Mouse (Mus musculus) intestine, postnatal 0 days (tissue): ENCODE results near the gene Gm9964. TPM values are rescaled to one million over a fixed set of nuclear protein-coding genes. Genes with fewer than 3 reads are reported as not detected.
"Not testable (repeated sequence)": the region's sequence is repeated elsewhere in the genome, so short reads cannot be mapped to it uniquely, and the experiment has no call there.

ENCODE experiments used
- ATAC-seq: fragments of 200-750 bp; cut with Nextera tagmentation; 2 replicates; pipeline ENCODE4 v1.8.0; 2017; ENCODE audit warnings: mild to moderate bottlenecking, moderate TSS enrichment, moderate library complexity
- H3K27ac ChIP-seq: fragments of 300-500 bp; sonication (generic); 2 replicates; pipeline ENCODE4 v1.5.1; 2014; ENCODE audit warnings: mild to moderate bottlenecking, low read depth, low read length, moderate library complexity
- H3K27me3 ChIP-seq: fragments of 300-500 bp; sonication (generic); replicated peaks from 2 replicates; pipeline ENCODE4 v1.6.1; 2014; ENCODE audit warnings: low read length, mixed read lengths; ENCODE audit not compliant: control insufficient read depth, insufficient read depth
- H3K36me3 ChIP-seq: fragments of 300-500 bp; sonication (generic); 2 replicates; pipeline ENCODE4 v1.6.1; 2014; ENCODE audit warnings: mild to moderate bottlenecking, moderate library complexity; ENCODE audit not compliant: control insufficient read depth, insufficient read depth
- H3K4me1 ChIP-seq: fragments of 300-500 bp; sonication (generic); replicated peaks from 2 replicates; pipeline ENCODE4 v1.6.1; 2014; ENCODE audit warnings: antibody characterized with exemption, low read length, mixed read lengths; ENCODE audit not compliant: control insufficient read depth, insufficient read depth
- H3K4me2 ChIP-seq: fragments of 300-500 bp; sonication (generic); replicated peaks from 2 replicates; pipeline ENCODE4 v1.6.1; 2014; ENCODE audit warnings: low read depth, mild to moderate bottlenecking, moderate library complexity
- H3K4me3 ChIP-seq: fragments of 300-500 bp; sonication (generic); 2 replicates; pipeline ENCODE4 v1.5.1; 2014; ENCODE audit warnings: low read depth, low read length
- H3K9ac ChIP-seq: fragments of 300-500 bp; sonication (generic); 2 replicates; pipeline ENCODE4 v1.6.1; 2014; ENCODE audit warnings: mild to moderate bottlenecking, low read depth, low read length
- H3K9me3 ChIP-seq: fragments of 300-500 bp; sonication (generic); 2 replicates; pipeline ENCODE4 v1.6.1; 2016; ENCODE audit warnings: mixed run types; ENCODE audit not compliant: control insufficient read depth
- CTCF ChIP-seq: sonication (generic); IDR thresholded peaks from 2 replicates; pipeline ENCODE4 v1.5.1; 2016; ENCODE audit warnings: low read depth, mild to moderate bottlenecking, control low read depth, antibody characterized with exemption, moderate library complexity
- WGBS: fragments of 180-500 bp; shearing (Covaris S2); extraction: QIAGEN DNeasy Blood & Tissue Kit; methylation state at CpG from one replicate; pipeline ENCODE4 v1.1.7; 2014; 5-methylcytosine and 5-hydroxymethylcytosine counted together
- polyA plus RNA-seq: library from polyadenylated mRNA; unstranded; fragments of >200 nt; fragmentation: Nextera tagmentation; extraction: Ambion mirVana; gene quantifications from 2 replicates; pipeline ENCODE4 v1.2.1, GENCODE M21; 2015

Gm9964 gene
- polyA plus RNA-seq, 1 experiment from 2014 or later = not detected

DNA sequence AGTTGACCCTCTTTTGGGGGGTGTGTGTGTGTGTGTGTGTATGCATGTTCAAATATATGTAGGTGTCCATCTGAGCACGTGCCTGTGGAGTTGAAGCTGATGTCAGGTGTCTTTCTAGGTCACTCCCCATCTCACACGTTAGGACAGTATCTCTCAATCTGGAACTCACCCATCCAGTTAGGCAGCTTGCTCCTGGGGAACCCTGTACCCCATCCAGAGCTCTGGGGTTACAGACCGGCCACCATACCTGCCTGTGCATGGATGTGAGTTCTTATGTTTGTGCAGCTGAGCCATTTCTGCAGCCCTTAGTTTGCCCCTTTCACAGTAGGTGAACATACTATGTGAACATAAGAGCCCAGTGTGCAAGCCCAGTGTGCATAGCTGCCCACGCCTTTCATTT is 23.7 kb downstream of the Gm9964 start:
- TF ChIP-seq CTCF = no peak
- Histone ChIP-seq H3K4me3 (no peak overlapping the region), H3K9ac (no peak overlapping the region), H3K9me3 (no peaks in the 10 kb centered on the region), H3K4me2 (no peak overlapping the region), H3K27me3 (no peaks in the 10 kb centered on the region), H3K36me3 (no peaks in the 10 kb centered on the region), H3K27ac (no peak overlapping the region), H3K4me1 (no peaks in the 10 kb centered on the region)
- 41% methylated on average over 4 of the region's 4 CpGs for WGBS
- ATAC-seq = peak; percentile 57; the same call in 1 of the 2 replicates

DNA sequence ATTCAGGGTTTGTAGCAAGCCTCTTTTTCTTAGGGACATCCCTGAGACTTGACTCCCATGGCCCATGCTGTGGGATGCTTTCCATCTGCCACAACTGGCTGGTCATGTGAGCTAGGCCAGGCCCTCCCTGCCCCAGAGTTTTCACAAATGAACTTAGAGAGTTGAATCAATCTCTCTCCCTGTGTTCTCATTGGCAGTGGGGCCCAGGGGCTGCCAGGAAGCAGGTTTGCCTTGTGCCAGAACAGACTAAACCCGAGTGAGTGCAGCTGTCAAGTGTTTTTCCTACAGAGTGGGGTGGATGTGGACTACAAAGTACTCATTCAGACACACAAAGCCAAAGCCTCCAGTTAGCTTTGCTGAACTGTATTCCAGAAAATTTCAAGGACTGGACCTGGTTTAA is 29.5 kb downstream of the Gm9964 start:
- no peaks in the 10 kb centered on the region for H3K36me3 ChIP-seq
- H3K27me3 ChIP-seq = no peaks in the 10 kb centered on the region
- TF ChIP-seq CTCF = no peak
- no peak overlapping the region for H3K27ac ChIP-seq
- H3K9me3 ChIP-seq = no peaks in the 10 kb centered on the region
- no peak overlapping the region for H3K9ac ChIP-seq
- H3K4me3 ChIP-seq = no peak overlapping the region
- no peak overlapping the region for H3K4me2 ChIP-seq
- H3K4me1 ChIP-seq = no peaks in the 10 kb centered on the region
- no peak for ATAC-seq
- WGBS = 35% methylated on average over 1 of the region's 1 CpGs

- Histone ChIP-seq H3K4me3 (no peak overlapping the region), H3K9ac (no peak overlapping the region), H3K4me2 (no peak overlapping the region), H3K36me3 (no peaks in the 10 kb centered on the region), H3K9me3 (no peaks in the 10 kb centered on the region), H3K4me1 (no peaks in the 10 kb centered on the region), H3K27ac (no peak overlapping the region), H3K27me3 (no peaks in the 10 kb centered on the region)
- WGBS = 58% methylated on average over 3 of the region's 3 CpGs
- ATAC-seq = no peak
- TF ChIP-seq CTCF = no peak
Measured at GRCm38 (mm10) chr11:79264376-79264775, 32.3 kb downstream of the Gm9964 start.

DNA sequence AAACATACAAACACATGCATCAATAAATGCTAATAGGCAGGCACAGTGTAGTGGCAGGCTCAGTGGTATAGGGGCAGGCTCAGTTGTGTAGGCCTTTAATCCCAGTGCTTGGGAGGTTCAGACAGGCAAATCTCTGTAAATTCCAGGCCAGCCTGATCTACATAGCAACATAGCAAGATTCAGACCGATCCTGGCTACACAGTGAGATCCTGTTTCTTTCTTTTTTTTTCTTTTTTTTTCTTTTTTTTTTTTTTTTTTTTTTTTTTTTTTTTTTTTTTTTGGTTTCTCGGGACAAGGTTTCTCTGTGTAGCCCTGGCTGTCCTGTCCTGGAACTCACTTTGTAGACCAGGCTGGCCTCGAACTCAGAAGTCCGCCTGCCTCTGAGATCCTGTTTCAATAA is 36.6 kb downstream of the Gm9964 start:
- not testable (repeated sequence) for ATAC-seq, H3K27me3 ChIP-seq, H3K4me3 ChIP-seq, H3K4me1 ChIP-seq, H3K9ac ChIP-seq, H3K36me3 ChIP-seq, H3K9me3 ChIP-seq, H3K4me2 ChIP-seq, H3K27ac ChIP-seq
- WGBS = 84% methylated on average over 4 of the region's 4 CpGs

GRCm38 (mm10) chr11:79258738-79259137 is 38.0 kb downstream of the Gm9964 start:
- WGBS = 73% methylated on average over 6 of the region's 6 CpGs
- H3K4me3 ChIP-seq = no peak overlapping the region
- H3K4me2 ChIP-seq = no peak overlapping the region
- H3K36me3 ChIP-seq = no peaks in the 10 kb centered on the region
- TF ChIP-seq CTCF = no peak
- no peaks in the 10 kb centered on the region for H3K9me3 ChIP-seq
- H3K9ac ChIP-seq = no peak overlapping the region
- H3K27ac ChIP-seq = no peak overlapping the region
- ATAC-seq = no peak
- no peaks in the 10 kb centered on the region for H3K27me3 ChIP-seq
- H3K4me1 ChIP-seq = no peaks in the 10 kb centered on the region; the same call in 1 of the 2 replicates

DNA sequence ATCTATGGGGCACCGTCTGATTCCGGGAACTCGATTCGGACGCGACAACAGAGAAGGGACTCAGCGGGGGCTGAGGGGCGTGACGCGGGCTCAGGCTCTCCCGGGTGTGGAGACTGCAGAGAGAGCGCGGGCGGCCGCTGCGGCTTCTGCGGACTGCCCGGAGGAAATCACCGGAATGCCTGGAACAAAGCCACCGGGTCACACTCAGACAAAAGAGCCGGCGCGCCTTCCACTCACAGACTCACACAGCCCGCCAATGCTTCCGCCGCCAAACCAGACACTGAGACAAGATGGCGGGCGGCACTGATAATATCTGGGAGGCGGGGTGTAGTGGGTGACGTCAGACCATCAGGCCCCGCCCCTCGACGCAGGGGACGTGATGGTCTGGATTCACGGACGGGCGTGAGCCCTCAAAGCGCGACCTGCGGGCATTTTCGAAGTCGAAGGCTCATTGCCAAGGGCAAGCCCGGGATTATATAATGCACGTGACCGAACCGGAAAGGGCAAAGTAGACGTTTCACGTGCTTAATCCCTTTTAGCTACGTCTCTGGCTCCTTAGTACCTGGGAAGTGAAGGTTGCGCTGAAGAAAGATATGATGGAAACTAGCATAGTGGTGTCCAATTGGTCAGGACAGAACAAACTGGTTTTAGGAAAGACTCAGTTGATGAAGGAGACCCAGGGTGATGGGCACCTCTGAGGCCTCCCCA is 42.2 kb downstream of the Gm9964 start, which contains the start of gene Wsb1:
Gene Wsb1, minus strand, starts transcription at position 281 of the 708 bp plus-strand sequence.
- H3K4me2 ChIP-seq = peak within 1 kb of the TSS; percentile 83
- H3K4me1 ChIP-seq = no peaks in the 10 kb centered on the region; the same call in 1 of the 2 replicates
- H3K27me3 ChIP-seq = no peaks in the 10 kb centered on the region
- peak; percentile 89 for ATAC-seq
- H3K36me3 ChIP-seq = peaks cover 15% of the 10 kb centered on the region
- peak within 1 kb of the TSS; percentile 82 for H3K9ac ChIP-seq
- 1% methylated on average over 50 of the region's 50 CpGs for WGBS
- H3K4me3 ChIP-seq = peak within 1 kb of the TSS; percentile 100
- TF ChIP-seq CTCF = no peak
- H3K27ac ChIP-seq = peak within 1 kb of the TSS; percentile 97
- H3K9me3 ChIP-seq = no peaks in the 10 kb centered on the region
